Mouse (Mus musculus): ENCODE results near the gene Ntsr1.

- no peak for TF ChIP-seq CTCF (IDR thresholded peaks at IDR 0.05)
- TF ChIP-seq EP300 (IDR thresholded peaks at IDR 0.05): no peak
Observed at GRCm38 (mm10) chr2:180545046-180545445, 45.3 kb downstream of the Ntsr1 start.
